27 mouse cellular contexts compared by ENCODE assay signal in the genomic region with DNA sequence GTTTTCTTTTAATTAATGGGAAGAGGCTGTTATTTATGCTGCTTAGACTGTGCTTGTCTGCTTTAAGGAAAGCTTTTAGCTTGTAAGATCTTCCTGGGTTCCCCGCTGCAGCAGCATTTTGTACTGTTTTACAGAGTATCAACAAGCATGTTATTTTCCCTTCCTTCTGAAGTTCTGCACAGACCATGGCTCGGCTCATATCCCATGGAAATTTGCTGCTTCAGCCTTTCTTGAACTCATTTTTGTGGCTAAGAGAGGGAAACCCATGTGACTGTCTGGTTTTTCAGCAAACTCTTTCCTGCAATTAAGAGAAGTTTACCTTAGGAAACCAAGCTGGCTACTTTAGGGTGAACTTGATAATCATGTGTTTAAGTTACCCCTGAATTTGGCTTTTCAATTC. TPM values are rescaled to one million over a fixed set of nuclear protein-coding genes. Genes with fewer than 3 reads are reported as not detected.
DNase-seq lines count a peak whose midpoint lies in the region; ATAC-seq lines count a peak whose summit lies in the region.
"Had no signal": no experiment of that assay in that cellular context is flagged by ENCODE, and none has a peak within 500 bp of the region (broad histone marks: within the 10 kb centered on the region; RNA-seq: fewer than 3 reads in every experiment).

No protein-coding gene starts in this region.

- H3K27ac ChIP-seq in embryonic facial prominence, embryonic 12.5 days = 0 out of 2 replicates have a peak overlapping the region, but pooled peaks have one; percentile 46
- no peak overlapping the region for H3K27ac ChIP-seq in embryonic facial prominence, embryonic 10.5 days (replicated peaks)
- H3K27ac ChIP-seq in embryonic facial prominence, embryonic 13.5 days = peak overlapping the region; percentile 55
- H3K27ac ChIP-seq in forebrain, embryonic 12.5 days = no peak overlapping the region
- H3K27ac ChIP-seq: forebrain, embryonic 15.5 days; heart, adult 2 months; heart, embryonic 10.5 days; heart, embryonic 13.5 days; hindbrain, embryonic 12.5 days; intestine, embryonic 15.5 days had no signal

- no peak for ATAC-seq in embryonic facial prominence, embryonic 12.5 days (ENCODE audit: insufficient number of reproducible peaks, insufficient read depth, low FRiP score, low TSS enrichment)
- ATAC-seq in embryonic facial prominence, embryonic 13.5 days (ENCODE audit: insufficient number of reproducible peaks, insufficient read depth, low FRiP score, low TSS enrichment, low read depth) = 0 out of 2 replicates have a peak, but pooled peaks have one; percentile 56
- ATAC-seq in forebrain, embryonic 12.5 days (ENCODE audit: low FRiP score) = no peak
- ATAC-seq: forebrain, embryonic 15.5 days; hindbrain, embryonic 16.5 days; intestine, embryonic 15.5 days; Patski had no signal

- no peak overlapping the region for H3K9ac ChIP-seq in embryonic facial prominence, embryonic 12.5 days
- H3K9ac ChIP-seq in embryonic facial prominence, embryonic 13.5 days = no peak overlapping the region
- no peak overlapping the region for H3K9ac ChIP-seq in forebrain, embryonic 12.5 days
- H3K9ac ChIP-seq: forebrain, embryonic 15.5 days; heart, embryonic 13.5 days; hindbrain, embryonic 12.5 days; intestine, embryonic 15.5 days had no signal

- no peaks in the 10 kb centered on the region for H3K36me3 ChIP-seq in embryonic facial prominence, embryonic 12.5 days
- peaks cover 3% of the 10 kb centered on the region; the same call in 1 of the 2 replicates for H3K36me3 ChIP-seq in embryonic facial prominence, embryonic 10.5 days (replicated peaks)
- H3K36me3 ChIP-seq in embryonic facial prominence, embryonic 13.5 days = 0 out of 2 replicates have a peak, but pooled peaks cover 2% of the 10 kb centered on the region
- no peaks in the 10 kb centered on the region for H3K36me3 ChIP-seq in forebrain, embryonic 12.5 days (replicated peaks)
- H3K36me3 ChIP-seq: forebrain, embryonic 15.5 days; heart, embryonic 13.5 days; hindbrain, embryonic 12.5 days; intestine, embryonic 15.5 days had no signal

- no peaks in the 10 kb centered on the region for H3K9me3 ChIP-seq in embryonic facial prominence, embryonic 12.5 days
- H3K9me3 ChIP-seq in embryonic facial prominence, embryonic 10.5 days = no peaks in the 10 kb centered on the region
- H3K9me3 ChIP-seq in embryonic facial prominence, embryonic 13.5 days = no peaks in the 10 kb centered on the region
- H3K9me3 ChIP-seq in forebrain, embryonic 12.5 days = no peaks in the 10 kb centered on the region
- H3K9me3 ChIP-seq: forebrain, embryonic 15.5 days; G1E; heart, embryonic 10.5 days; heart, embryonic 13.5 days; hindbrain, embryonic 12.5 days; intestine, embryonic 15.5 days had no signal

- 62% methylated on average over 2 of the region's 2 CpGs for WGBS in embryonic facial prominence, embryonic 12.5 days
- 89% methylated on average over 2 of the region's 2 CpGs for WGBS in embryonic facial prominence, embryonic 10.5 days
- 50% methylated on average over 2 of the region's 2 CpGs for WGBS in embryonic facial prominence, embryonic 13.5 days
- WGBS in forebrain, embryonic 12.5 days = 91% methylated on average over 2 of the region's 2 CpGs

- no peak overlapping the region for H3K4me2 ChIP-seq in embryonic facial prominence, embryonic 12.5 days (replicated peaks)
- no peak overlapping the region for H3K4me2 ChIP-seq in embryonic facial prominence, embryonic 13.5 days
- no peak overlapping the region for H3K4me2 ChIP-seq in forebrain, embryonic 12.5 days
- H3K4me2 ChIP-seq: forebrain, embryonic 15.5 days; heart, embryonic 13.5 days; hindbrain, embryonic 12.5 days; intestine, embryonic 15.5 days had no signal

- H3K27me3 ChIP-seq in embryonic facial prominence, embryonic 12.5 days = no peaks in the 10 kb centered on the region
- H3K27me3 ChIP-seq in embryonic facial prominence, embryonic 10.5 days (replicated peaks; ENCODE audit: low read depth, poor library complexity, severe bottlenecking) = no peaks in the 10 kb centered on the region
- H3K27me3 ChIP-seq in embryonic facial prominence, embryonic 13.5 days = no peaks in the 10 kb centered on the region
- H3K27me3 ChIP-seq in forebrain, embryonic 12.5 days = no peaks in the 10 kb centered on the region
- H3K27me3 ChIP-seq: CH12.LX; forebrain, embryonic 15.5 days; heart, embryonic 13.5 days; hindbrain, embryonic 12.5 days; intestine, embryonic 15.5 days; Patski had no signal

- H3K4me1 ChIP-seq in embryonic facial prominence, embryonic 12.5 days = no peaks in the 10 kb centered on the region
- H3K4me1 ChIP-seq in embryonic facial prominence, embryonic 10.5 days = no peaks in the 10 kb centered on the region
- H3K4me1 ChIP-seq in embryonic facial prominence, embryonic 13.5 days = no peaks in the 10 kb centered on the region; the same call in 1 of the 2 replicates
- H3K4me1 ChIP-seq in forebrain, embryonic 12.5 days = no peaks in the 10 kb centered on the region
- H3K4me1 ChIP-seq: forebrain, embryonic 15.5 days; heart, embryonic 10.5 days; heart, embryonic 13.5 days; hindbrain, embryonic 12.5 days; intestine, embryonic 15.5 days had no signal

- no peak for DNase-seq in embryonic facial prominence, embryonic 10.5 days (ENCODE audit: low spot score)
- DNase-seq in 416B (ENCODE audit: low read depth) = peak; percentile 30
- DNase-seq in fibroblast of lung, adult 2 months (ENCODE audit: low read depth) = peak; percentile 64
- no peak for DNase-seq in embryo, embryonic 9.5 days (ENCODE audit: extremely low spot score)
- DNase-seq in urinary bladder, postnatal 25 days (ENCODE audit: low spot score) = no peak
- DNase-seq: adrenal gland, postnatal 10 days; adrenal gland, postnatal 36 days; B cell, adult 2 months; cerebellum, adult 18-20 months; cerebellum, adult 9-10 months; cerebellum, postnatal 14 days; gastrocnemius, postnatal 36 days; heart, adult 2 months; heart, postnatal 14 days; kidney, adult 11 months had no signal

- H3K4me3 ChIP-seq in embryonic facial prominence, embryonic 12.5 days = no peak overlapping the region
- H3K4me3 ChIP-seq in embryonic facial prominence, embryonic 10.5 days = no peak overlapping the region
- no peak overlapping the region for H3K4me3 ChIP-seq in embryonic facial prominence, embryonic 13.5 days
- no peak overlapping the region for H3K4me3 ChIP-seq in forebrain, embryonic 12.5 days (replicated peaks)
- H3K4me3 ChIP-seq: forebrain, embryonic 15.5 days; heart, adult 2 months; heart, embryonic 10.5 days; heart, embryonic 13.5 days; hindbrain, embryonic 12.5 days; intestine, embryonic 15.5 days had no signal

RNA-seq across cellular contexts. Expression of a gene that starts 10.0 kb away (rescaled TPM):
- 4.6 and 5.0 TPM in 2 replicates for polyA plus RNA-seq in embryonic facial prominence, embryonic 12.5 days (2016; fragmentation: Nextera tagmentation; extraction: Ambion mirVana)
- 1.6 and 2.1 TPM in 2 replicates for polyA plus RNA-seq in embryonic facial prominence, embryonic 10.5 days (2016; fragmentation: Nextera tagmentation; extraction: Ambion mirVana)
- polyA plus RNA-seq in embryonic facial prominence, embryonic 13.5 days (2015; fragmentation: Nextera tagmentation; extraction: Ambion mirVana) = 3.5 and 3.7 TPM in 2 replicates
- 3.8 and 4.1 TPM in 2 replicates for polyA plus RNA-seq in forebrain, embryonic 12.5 days (2016; fragmentation: Nextera tagmentation; extraction: Ambion mirVana)

RNA-seq across cellular contexts. Expression of a gene that starts 27.3 kb away (rescaled TPM):
- polyA plus RNA-seq in embryonic facial prominence, embryonic 12.5 days (2016; fragmentation: Nextera tagmentation; extraction: Ambion mirVana) = 9.9 and 10.3 TPM in 2 replicates
- polyA plus RNA-seq in embryonic facial prominence, embryonic 10.5 days (2016; fragmentation: Nextera tagmentation; extraction: Ambion mirVana) = 11.1 and 12.7 TPM in 2 replicates
- polyA plus RNA-seq in embryonic facial prominence, embryonic 13.5 days (2015; fragmentation: Nextera tagmentation; extraction: Ambion mirVana) = 8.1 and 8.4 TPM in 2 replicates
- polyA plus RNA-seq in forebrain, embryonic 12.5 days (2016; fragmentation: Nextera tagmentation; extraction: Ambion mirVana) = 9.8 and 11.8 TPM in 2 replicates

Comparison
In these comparisons a context has a peak if more than half of its experiments do, and no peak if none do; other contexts are left out.
1. H3K27ac ChIP-seq: peak in embryonic facial prominence, embryonic 12.5 days (single experiment) and embryonic facial prominence, embryonic 13.5 days (single experiment); none in embryonic facial prominence, embryonic 10.5 days (single experiment) and forebrain, embryonic 12.5 days (single experiment).
2. DNase-seq: peak in 416B (single experiment) and fibroblast of lung, adult 2 months (single experiment); none in embryonic facial prominence, embryonic 10.5 days (single experiment), embryo, embryonic 9.5 days (single experiment) and urinary bladder, postnatal 25 days (single experiment).